Mouse (Mus musculus) R1 (cell line): ENCODE measurements at regions not wholly inside any gene's neighbourhood (a gene's known extent, or its start where the extent isn't known, plus 50 kb on each side); places are given as distances from the start of the nearest gene placed in this dataset.

Experiments
- DNase-seq: peaks from one replicate; pipeline ENCODE4 v3.0.0-alpha.2; 2018; ENCODE audit warnings: low read depth, low spot score

DNA sequence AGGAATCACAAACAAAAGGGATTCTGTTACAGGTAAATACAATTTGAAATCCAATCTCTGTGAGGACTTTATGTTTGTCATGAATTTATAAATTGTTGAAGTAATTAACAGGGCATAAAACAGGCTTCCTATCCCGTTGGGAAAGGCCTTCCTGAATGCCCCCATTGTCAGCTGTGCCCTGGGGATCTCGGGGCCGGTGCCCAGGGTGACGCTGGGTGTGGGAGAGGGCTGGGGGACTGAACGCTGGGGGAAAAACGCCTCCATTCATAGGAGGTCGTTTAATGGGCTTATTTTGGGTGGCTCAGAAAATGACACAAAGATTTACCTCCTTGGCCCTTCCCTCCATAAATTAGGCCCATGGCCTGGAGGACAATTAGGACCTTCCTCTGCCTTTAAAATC, 250.7 kb downstream of the Gm12728 start:
- no peak for DNase-seq

DNA sequence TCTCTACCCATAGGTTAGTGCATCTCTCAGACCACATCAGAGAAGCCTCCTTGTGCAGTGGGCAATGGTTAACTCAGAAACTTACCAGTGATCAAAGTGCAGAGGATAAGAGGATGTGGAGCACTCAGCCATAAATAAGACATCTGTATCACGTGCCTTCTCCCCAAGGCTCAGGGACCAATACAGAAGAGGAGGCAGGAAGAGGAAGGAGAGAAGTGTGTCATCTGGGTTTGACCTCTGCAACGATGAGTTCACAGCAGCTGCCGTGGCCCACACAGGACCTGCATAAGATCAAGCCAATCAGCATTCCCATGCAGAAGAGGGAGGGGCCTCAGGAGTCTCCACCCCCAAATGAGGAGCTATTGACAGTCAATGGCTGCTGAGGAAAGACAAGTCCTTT, 252.8 kb downstream of the Gm12728 start:
- peak; percentile 59 for DNase-seq

DNA sequence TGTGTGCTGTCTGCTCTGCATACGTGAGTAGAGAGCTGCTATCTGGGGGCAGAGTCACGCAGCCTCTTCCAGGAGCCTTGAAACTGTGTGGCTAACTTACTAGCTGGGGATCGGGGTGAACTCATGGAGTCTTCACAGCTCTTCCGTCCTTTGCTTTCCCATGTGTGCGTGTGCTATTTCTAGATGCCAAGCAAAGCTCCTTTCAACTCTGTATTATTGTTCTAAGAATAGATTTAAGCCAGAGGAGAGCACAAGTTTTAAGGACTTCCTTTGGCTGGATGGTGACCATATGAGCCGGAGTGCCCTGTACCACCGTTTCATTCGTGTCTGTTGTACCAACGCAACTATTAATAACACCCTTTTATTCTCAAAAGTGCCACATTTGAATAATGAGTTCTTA, 254.0 kb downstream of the Gm12728 start:
- DNase-seq = no peak

DNA sequence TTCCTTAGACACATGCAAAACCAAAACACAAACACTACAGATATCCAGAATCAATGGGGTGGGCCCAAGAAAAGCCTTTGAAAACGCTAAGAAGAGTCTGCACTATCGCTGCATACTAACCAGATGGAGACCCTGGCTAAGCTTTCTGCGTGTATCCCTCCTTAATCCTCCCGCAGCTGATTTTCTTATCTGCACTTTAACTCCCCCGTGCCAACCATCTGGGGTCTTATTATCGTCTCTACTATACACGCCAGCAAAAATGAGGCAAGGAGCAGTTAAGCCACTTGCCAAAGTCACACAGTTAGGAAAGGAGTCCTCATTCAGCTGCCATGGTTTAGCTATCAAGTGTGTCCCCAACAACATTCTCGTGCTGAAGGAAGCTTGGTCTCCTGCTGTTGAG, 258.4 kb downstream of the Gm12728 start:
- no peak for DNase-seq

DNA sequence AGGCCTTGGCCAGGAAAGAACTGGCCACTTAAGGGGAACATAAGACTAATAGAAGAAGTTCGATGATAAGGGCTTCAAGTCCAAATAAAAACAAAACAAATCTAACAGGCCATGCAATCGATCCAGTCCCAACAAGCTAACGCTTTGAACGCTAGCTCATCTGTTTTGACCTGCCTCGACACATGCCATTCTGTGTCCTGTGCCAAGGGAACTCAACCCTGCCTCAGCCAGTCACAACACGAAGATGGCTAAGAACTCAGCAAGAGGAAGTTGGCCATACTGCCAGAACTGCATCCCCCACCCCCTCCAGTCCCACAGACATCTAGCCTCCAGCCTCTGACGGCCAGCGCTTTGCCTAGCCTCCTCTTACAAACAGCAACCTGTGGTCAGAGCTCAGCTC, 259.1 kb downstream of the Gm12728 start:
- no peak for DNase-seq

DNA sequence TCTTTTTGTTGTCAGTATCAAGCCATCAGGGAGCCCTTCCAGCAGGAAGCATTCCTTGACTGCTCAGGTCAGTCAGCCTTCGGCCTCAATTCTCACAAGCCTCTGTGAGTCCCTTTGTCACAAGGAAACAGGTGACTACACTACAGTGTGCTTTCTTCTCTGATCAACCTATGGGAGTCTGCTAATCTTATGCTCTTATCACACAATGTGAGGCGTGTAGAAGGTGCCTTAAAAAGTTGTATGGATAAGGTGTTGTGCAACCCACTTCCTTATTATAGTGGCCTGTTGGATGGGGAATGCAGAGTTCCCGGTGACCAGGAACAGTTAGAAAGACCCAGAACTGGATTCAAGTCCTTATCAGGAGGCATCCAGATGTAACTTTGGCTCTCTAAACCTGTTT, 260.2 kb downstream of the Gm12728 start:
- no peak for DNase-seq

DNA sequence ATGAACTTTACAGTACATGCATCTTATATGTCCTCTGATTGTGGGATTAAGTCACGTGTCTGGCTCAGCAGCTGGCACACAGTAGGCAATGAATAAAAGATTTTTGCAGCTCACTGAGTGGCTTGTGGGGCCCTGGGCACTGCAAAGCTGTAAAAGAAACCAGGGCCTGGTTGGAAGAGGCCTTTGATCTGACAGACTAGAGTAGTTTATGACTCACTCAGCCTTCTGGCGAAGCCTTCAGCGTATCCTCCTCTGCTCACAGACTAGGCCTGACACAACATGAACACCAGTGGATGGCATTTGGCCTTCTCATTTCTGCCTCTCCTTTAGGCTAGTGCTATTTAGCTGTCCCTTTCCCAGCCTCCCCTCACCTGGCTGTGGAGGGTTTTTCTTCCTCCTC, 260.6 kb downstream of the Gm12728 start:
- DNase-seq = no peak

DNA sequence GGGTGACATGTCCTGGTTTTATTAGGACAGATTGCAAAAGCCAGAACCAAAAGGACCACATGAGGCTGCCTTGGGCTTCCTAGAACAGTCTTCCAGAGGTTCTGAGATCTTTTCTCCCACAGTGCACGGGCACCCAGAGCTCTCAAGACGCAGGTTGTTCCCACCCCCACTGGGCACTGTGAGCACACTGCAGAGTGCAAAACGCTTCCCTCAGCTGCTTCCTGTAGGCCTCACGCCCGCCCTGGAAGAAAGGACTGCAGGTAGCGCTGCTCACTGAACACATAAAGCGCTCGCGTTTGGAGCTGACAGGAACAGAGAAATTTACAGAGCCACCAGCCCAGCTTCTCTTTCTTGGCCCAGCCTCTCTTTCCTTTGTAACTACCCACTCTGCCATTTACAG, 262.5 kb upstream of the Usp24 start:
- no peak for DNase-seq

DNA sequence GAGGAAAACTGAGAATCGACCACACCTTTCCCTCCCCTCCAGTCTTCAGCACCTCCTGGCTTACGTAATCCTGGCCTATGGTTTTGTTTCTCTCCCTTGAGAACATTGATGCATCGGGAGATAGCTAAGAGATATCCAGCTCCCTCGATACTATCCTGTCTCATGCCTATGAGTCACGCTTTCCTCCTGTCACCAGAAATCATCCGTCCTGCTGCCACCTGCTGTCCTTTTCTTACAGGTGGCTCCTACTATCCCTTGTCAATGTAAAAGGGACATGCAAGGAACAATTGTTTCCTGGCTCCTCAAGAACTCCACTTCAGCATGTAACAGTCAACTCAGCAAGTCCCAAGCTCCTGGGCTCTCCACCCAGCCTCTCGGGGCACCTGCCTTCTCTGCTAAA, 261.7 kb upstream of the Usp24 start:
- no peak for DNase-seq

DNA sequence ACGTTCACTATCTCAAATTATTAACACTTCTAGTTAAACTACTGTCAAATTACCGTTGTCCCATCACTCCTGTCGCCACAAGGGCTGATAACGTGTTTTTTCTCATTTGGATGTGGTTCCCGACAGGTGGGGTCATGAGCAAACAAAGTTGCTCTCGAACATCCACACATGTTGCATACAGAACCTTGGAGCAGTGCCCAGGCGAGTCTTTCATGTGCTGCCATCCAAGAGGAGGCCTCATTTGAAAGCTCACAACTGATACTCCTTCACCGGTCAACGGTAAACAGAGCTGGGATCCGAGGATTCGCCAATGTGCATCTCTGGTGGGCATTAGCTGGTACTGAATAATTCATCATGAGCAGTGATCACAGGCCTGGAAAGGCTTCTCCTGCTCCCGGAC, 253.4 kb upstream of the Usp24 start:
- no peak for DNase-seq

DNA sequence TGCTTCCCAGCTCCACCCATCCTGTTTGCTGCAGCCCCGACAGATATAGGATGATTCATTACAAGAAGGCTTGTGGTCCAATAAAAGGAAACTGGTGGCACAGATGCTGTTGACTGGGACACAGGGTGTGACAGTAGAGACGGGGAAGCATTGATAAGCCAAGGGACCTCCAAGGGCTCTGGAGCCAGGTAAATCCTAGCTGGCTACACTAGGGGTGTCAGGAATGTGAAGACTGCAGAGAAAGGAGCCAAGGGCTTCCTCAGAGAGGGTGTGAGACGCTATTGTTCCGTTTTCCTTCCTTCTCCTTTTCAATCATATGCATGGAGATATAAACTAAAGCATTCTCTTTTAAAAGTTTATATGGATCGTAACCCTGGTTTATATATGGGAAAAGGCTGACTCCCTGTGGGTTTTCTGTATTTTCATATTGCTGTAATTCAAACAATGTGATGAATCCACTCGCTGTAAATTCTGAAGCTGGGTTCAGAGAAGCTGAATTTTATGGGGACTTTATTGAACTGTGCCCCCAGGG, 252.1 kb upstream of the Usp24 start:
- DNase-seq = no peak

DNA sequence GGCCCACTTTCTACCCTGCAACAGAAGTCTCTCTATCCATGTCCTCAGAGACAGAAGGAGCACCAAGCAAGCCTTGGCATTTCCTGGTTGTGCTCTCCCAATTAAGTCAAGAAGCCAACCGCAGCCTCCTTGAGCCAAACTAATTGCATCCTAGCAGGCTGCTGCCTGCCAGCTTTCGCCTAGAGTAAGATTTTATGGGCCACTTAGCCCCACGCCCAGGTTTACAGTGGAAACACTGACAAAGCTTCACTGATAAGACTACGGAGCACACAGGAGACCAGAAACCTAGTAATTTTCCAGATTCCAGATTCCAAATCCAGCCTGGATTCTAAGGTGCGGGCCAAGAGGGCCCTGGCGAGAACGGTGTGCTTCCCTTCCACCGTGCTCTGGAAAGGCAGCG, 249.0 kb upstream of the Usp24 start:
- no peak for DNase-seq

DNA sequence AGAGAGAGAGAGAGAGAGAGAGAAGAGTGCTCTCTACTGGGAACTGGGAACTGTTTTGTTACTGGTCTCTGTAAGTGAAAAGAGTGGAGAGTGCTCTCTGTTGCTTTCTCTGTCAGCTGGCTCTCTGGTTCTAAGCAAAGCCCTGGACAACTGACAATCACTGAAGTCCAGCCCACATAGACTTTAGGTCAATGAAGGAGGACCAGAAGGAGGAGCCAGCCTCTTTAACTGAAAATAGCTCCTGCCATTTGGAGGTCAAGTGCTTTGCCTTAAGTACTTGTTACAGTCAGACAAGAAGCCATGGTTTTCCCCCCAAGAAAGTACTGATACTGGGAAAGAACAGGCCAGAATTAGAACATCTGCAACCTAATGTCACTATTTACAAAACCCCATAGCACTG, 232.5 kb upstream of the Usp24 start:
- DNase-seq = no peak

DNA sequence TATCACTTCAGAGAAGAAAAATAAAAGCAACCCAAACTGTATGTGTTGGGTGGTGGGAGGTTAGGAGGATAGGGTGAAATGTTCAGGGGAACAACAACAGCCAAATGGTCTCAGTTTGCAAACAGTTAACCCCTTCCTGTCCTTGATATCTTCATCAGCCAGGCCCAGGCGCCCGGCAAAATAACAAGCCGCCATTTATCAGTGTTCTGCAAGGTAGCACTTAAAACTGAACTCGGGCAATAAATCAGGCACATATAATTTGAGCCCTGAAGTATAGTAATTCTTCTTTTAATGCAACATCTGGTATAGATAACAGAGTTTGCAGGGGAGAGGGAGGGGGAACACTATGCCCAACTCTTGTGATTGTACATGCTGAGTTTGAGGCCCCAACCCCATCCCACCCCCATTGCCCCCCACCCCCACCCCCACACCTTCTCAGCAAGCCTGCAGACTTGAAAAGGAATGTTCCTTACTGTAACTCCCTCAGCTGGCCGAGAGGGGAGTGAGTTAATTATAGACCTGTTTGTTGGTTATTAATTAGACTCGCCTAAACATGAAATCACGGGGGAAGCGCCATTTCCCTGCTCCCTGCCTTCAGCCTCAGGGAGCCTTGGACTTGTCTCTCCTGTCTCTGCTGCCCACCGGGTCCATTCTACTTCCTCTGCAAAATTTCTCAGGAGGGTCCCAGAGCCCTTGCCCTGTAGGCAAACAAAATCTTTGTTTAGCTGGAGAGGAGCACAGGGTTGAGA, 223.9 kb upstream of the Usp24 start:
- no peak for DNase-seq

DNA sequence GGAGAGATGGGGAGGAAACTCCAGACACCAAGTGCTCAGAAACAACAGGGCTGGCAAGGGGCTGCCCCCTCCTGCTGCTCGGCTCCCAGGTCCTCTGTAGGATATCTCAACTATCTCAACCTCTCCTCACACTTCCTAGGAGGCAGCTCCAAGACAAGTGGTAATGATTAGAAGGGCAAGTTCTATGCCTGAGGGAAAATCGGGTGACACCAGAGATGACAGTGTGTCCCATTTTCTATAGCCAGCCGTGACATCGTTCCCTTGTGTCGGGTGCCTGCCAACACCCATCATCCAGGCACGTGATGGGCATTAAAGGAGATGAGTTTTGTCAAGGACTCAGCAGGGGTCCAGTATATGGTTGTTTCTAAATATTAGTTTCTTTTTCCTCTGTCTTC, 223.3 kb upstream of the Usp24 start:
- DNase-seq = no peak

DNA sequence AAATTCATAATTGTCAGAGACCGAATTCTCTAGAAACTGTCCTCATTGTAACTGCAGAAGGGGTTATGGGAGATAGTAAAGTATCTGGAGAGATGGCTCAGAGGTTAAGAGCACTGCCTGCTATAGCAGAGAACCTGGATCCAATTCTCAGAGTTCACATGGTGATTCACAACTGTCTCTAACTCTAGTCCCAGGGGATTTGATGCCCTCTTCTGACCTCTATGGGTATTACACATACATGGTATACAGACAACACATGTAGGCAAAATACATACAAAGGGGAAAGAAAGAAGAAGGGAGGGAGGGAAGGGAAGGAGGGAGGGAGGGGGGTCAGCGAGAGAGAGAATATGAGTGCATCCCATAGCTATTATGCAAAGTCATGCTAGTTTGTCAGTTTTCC, 222.8 kb upstream of the Usp24 start:
- DNase-seq = peak; percentile 54

DNA sequence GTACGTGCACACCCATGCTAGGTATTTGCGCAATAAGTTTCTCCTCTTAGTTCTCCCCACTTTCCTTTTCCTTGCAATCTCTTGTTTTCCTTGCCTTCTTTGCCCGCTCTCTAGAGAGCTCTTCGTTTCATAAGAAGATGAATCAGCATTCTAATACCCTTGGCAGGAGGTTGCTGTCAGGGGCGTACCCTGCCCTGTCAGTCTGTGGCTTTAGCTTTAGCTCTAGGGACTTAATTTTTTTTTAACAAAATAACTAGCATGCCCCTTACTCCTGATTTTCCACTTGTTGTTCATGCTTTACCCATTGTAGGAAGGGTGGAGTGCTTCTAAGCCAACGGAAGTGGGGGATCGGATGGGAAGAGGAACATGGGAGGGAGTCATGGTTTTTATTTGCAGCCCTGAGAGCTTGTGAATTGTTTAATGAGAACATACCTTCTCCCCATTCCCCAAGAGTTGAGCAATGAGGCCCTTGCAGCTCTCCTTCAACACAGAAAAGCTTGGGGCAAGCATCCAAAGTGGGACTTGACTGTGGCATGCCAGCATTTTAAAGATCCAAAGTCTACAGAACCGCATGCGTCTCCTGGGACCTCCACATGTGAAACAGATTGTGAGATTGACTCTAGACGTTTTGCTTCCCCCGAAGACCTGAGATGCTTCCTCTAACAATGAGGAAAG, 221.0 kb upstream of the Usp24 start:
- no peak for DNase-seq

DNA sequence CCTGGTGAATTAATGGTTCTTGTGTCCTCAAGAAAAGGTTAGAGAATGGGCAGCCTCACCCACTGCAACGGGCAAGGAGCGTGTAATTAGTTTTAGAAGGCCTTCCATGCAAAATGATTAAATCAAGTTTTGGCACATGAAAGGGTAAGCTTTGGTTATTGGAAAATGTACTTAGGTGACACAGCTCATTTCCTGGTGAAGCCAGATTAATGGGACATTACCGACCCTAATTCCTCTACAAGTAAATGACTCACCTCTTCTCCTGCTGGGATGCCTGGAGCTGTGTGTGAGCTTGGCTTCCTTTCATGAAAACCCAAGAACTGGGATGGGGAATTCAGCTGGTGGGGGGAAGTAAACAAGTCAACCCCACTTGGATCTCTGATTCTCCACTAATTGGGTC, 219.9 kb upstream of the Usp24 start:
- no peak for DNase-seq

DNA sequence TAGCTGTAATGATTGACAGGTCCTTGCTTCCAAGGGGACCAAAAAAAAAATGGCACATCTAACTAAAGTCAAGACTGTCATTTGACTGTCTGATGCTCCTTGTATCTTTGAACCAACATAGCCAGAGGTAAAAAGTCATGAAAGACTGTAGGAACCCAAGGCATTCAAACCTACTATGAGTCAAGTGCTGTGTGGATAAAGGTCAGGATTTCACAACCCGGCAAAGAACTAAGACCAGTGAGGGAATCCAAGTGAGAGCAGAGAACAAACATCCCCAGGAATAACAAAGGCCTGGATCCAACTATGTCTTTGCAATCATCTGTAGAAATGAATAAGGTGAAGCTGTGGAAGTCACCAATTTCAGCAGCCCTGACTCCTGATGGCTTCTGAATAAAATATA, 218.2 kb upstream of the Usp24 start:
- DNase-seq = no peak

DNA sequence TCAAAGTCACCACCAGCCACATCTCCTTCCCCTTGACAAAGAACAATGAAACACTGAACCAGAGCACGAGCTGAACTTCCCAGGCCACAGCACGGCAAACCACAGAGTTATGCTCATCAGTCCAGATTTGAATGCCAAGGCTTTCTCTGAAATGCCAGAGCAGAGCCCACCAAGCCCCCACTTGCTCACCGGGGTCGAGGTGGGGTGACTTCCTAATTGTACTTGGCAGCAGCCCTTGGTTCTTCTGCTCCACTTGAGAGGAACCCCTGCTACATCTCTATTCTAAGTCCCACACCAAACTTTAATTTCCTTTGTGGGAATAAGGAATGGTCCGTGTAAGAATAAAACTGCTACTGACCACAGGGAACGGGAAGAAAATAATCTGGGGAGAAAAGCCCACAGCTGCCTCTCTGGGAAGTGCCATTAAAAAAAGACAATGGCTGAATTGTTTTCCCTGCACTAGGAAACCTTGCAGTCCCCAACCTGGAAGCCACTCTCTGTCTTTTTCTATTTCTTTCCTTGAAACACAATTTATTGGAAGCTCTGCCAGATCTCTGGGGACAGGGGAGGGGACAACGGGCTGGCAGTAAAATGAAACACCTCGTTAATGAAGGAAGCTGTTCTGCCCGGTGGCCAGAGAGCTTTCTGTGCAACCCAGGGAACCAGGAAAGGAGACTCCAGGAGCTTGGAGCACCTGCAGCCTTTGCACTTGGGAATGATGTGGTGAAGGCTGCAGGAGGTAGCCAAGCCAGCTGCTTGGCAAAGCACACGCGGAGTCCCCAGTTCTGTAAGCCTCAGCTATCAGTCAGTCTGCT, 215.6 kb upstream of the Usp24 start:
- no peak for DNase-seq

DNA sequence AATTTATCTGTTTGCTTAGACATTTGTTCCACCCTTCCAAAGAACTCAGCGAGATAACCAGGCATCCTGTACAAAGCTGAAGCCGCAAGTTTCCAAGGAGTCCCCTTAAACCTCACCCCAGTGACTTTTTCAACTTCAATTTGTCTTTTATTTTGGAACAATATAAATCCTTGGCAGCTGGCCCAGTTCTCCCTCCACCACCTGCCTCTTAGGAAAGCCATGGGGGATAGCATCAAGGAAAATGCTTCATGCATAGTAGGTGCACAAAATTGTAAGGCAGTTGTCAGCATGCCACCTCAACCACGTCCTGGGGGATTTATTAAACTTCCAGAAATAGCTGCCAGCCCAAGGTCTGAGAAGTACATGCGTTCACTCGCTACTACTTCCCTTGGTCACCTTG, 214.1 kb upstream of the Usp24 start:
- DNase-seq = no peak

DNA sequence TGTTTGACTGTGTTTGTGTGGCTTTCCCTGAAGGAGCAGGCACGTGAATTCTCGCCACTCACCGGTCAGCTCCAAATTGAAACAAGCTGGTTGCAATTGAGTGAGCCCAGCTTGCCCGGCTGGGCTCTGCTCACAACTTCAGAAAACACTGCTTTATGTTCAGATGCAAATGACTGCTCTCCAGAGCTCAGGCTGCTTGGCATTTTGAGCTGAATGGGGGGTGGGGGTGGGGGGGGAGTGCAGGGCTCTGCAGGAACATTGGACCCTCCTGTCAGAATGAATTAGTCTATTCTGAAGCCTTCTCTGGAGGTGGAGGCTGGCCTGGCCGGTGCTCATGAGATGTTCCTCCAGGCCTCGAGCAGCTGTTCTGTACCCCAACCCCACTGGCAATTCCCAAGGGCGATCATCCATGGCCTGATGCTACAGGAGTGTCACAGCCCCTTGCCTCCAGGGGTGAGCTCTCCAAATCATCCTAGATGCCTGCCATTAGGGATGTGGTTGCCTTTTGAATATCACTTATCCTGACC, 213.5 kb upstream of the Usp24 start:
- no peak for DNase-seq
